Mouse (Mus musculus): ENCODE results near the gene Mpnd.
A peak's percentile ranks its signal among the peaks of the same experiment; 100 is the strongest.

The Mpnd gene

GRCm38 (mm10) chr17:56020400-56021084, 15.0 kb downstream of the Mpnd start:
- DNase-seq (ENCODE audit: low spot score) = no peak

DNA sequence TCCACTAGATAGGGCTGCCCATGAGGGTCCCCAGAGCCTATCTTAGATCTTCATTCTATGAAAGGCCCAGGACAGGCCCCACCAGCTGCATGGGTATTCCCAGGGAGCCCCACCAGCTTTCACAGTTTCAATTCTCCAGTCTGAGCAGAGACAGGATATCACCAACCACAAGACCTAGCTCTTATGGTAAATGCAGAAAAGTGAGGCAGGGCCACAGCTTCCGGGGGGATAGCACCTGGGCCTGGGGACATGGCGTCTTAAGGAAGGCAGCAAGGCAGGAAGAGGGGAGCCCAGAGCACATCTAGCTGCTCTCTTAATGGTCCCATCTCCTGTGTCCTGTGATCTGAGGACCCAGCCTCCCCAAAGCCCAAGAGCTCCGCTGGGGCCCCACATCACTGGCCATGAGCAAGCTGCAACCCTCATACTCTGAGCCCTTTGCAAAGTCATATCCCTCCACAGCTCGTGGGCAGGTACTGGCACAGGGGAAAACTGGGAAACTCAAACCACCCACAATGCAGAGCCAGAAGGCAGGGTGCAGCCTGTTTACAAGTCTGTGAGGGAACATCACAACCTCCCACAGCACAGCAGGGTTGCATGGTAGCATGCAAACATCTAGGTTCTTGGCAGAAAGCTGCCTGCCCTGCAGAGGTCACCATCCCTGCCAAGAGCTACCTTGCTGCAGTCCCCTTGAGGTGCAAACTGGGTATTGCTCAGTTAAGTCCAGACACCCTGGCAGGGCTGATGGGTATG, 15.8 kb downstream of the Mpnd start:
- DNase-seq (ENCODE audit: low spot score) = no peak

DNA sequence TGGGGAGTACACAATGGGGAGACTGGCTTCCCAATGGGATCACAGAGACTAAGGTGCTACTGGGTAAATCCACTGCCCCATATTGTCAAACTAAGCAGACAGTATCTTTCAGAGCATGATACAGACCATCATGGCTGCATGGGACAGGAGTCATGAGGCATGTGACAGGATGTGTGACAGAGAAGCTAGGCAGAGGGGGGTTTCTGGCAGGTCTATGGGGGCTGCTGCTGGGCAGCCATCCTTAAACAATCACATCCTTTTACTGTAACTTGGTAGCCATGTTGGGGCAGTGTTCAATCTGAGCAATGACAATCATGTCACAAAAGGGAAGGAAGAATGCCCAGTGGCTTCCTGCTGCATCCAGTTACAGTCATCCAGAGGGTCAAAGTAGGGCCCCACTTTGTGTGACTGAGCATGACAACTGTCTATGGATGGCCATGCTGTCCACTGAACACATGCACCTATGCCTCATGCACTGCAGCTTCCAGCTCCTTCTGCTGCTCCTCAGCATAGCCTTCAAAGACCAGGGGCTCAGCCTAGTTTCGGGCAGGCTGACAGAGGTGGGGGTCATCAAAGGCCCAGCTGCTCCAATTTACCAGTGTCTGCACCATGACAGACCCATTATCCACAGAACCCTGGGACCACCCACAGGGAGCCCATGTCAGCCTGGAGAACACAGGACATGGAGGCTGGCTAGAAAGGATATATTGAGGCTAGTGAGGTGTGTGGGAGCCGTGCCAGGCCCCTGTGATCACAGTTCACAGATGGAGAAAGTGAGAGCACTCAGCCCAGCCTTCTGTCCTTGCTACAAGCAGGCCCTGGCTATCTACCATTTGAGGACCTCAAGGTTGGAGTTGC, 16.8 kb downstream of the Mpnd start:
- no peak for DNase-seq (ENCODE audit: low spot score)

DNA sequence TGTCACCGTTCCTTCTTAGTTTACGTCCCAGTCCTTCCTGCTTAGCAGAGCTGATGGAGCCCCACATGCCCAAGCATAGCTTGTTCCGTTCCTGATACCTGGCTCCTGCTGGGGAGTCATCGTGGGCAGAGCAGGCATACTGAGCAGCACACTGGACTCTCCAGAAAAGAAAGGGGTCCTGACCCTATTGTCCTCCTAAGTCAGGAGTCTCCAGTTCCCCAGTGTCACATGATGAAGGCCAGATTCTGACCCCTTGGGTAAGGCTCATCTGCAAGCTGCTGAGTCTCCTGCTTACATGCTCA, 17.4 kb downstream of the Mpnd start:
- DNase-seq (ENCODE audit: low spot score) = no peak

GRCm38 (mm10) chr17:56023386-56023785, 17.9 kb downstream of the Mpnd start:
- DNase-seq (ENCODE audit: low spot score) = no peak

DNA sequence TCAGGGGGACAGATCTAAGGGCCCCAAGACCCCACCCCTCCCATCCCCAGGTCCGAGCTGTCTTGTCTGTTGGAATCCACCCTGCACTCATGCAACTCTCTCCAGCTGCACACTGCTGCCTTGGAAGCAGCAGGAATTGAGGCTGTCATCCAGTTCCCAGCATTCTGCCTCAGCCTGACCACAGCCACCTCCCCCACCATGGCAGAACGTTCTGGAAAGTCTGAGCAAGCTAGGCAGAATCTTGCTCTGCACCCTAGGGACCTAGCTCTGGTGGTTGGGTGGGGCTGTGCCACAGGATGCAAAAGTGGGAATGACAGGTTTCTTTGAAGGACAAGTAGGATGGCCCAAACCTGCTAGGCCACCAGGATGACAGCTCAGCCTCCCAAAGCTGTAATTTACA, 19.0 kb downstream of the Mpnd start:
- DNase-seq (ENCODE audit: low spot score) = no peak

GRCm38 (mm10) chr17:56024931-56025330, 19.4 kb downstream of the Mpnd start:
- no peak for DNase-seq (ENCODE audit: low spot score)

DNA sequence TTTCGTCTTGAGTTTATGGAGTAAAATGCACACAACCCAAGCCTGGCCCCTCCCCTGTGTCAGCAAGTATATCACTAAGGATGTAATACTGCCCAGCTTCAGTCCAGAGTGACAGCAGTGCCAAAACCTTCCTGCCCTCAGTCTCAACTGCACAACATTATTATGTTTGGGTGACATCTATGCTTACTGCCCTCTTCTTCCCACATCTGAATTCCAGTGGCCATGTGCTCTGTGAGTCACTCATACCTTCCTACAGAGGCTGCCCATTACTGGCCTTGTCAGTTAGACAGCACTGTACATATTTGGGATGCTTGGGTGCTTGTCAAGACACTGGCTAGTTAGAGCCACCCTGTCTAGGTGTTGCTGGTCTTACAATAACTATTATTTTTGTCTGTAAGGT, 20.8 kb downstream of the Mpnd start:
- DNase-seq (ENCODE audit: low spot score) = peak; percentile 65

- DNase-seq (ENCODE audit: low spot score) = no peak
These were observed 21.4 kb downstream of the Mpnd start for GRCm38 (mm10) chr17:56026881-56027280.

DNA sequence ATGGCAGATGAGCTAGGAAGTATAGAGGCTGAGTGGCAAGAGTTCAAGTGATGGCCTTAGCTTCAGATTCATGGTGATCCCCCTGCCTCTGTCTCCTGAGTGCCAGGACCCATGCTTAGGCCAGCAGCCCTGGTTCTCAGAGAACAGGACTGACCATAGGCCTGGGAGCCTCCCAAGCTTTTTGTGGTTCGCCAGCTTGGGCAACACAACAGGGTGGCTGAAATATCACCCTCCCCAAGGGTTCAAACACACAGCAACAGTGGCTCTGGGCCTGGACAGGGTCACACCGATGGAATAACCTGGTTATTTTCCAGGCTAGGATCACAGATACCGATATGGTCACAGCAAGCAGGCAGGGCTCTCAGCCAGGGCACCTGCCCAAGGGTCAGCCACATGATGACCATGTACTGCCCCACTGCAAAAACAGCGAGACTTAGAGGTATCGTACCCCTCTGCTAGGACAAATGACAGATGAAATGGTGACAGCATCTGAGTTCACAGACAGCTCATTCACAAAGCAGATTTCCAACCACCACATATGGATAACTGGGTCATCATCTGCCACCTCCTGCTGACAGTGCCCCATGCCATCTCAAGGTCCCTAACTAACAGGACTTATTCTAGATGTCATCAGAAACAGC, 22.4 kb downstream of the Mpnd start:
- no peak for DNase-seq (ENCODE audit: low spot score)

DNA sequence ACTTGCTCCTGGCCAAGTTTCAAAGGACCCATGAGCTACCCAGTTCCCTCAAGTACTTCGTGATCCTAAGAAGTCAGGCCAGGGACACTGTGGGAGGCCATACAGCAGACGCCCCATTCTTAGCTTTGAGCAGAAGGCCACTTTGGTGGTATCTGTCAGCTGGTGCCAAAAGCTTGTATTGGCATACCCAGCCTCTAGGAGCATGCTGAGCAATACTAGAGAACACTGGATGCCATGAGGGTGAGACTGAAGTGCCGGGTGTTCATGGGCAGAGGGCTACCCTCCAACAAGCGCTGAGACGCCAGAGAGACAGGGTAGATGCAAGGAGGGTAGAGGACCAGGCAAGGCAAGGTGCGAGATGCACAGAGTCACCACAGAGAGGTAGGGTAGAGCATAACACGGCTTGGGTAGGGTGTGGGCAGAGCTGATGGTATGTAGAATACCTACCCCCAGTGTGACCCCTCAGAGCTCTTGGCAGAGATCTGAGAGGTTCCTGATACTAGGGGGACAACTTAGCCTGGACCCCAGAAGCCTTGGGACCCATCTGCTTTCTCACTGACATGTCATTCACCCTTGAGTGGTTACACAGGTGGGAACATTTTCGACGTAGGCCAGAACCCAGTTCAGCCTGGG, 24.8 kb downstream of the Mpnd start:
- no peak for DNase-seq (ENCODE audit: low spot score)

- no peak for DNase-seq (ENCODE audit: low spot score)
These were observed 25.4 kb downstream of the Mpnd start for GRCm38 (mm10) chr17:56030919-56031318.

- no peak for DNase-seq (ENCODE audit: low spot score)
These were observed 25.9 kb downstream of the Mpnd start for GRCm38 (mm10) chr17:56031431-56031830.

DNA sequence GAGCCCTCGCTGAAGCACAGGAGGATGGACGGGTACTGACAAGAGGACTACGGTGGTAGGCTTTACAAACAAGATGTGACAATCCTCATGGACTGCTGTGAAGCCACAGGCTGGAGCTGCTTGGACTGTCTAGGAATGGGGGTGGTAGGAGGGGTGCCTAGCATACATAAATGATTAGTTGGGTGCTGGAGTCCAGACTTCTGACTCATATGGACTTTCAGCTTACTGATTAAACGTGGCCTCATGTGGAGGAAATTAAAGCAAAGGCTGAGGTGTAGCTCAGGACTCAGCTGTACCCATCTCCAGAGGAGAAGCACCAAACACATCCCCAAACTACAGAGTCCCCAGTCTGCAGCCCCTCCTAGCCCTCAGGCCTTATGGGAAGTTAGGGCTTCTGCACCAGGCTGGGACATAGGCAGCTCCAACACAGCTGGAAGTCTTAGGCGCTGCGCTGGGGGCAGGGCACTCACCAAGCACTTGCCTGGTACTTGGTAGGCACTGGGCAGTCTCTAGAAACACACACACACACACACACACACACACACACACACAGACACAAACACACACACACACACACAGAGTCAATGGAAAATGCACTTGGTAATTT, 26.7 kb downstream of the Mpnd start:
- DNase-seq (ENCODE audit: low spot score) = no peak

- no peak for DNase-seq (ENCODE audit: low spot score)
These were observed 27.3 kb downstream of the Mpnd start for GRCm38 (mm10) chr17:56032831-56033230.

DNA sequence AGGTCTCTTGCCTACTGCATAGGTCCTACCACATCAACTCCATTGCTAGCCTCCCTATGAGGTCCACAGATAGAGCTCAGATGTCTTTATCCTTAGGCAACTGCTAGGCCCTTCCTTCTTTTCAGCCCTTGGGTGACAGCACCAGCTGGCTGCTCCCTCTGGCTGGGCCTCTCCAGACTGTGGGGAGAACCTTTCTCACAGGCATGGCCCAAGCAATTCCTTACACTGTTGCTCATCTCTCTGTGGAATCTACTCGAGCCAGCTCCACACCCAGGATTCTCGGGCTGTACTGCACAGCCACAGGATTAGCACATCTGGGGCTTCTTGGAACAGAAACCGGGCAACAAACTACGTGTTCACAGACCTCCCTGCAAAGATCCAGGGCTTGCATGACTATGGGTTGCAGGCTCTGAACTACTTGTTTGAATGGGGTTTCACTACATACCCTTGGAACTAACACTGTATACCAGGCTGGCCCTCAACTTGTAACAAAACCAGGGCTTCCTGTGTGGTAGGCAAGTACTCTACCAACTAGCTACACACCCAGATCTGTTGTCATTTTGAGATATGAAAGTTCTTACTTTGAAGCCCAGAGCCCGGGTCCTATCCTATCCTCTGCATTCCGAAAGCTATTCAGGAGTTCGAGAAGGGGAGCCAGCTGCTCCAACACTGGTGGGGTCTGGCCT, 28.7 kb downstream of the Mpnd start:
- no peak for DNase-seq (ENCODE audit: low spot score)

DNA sequence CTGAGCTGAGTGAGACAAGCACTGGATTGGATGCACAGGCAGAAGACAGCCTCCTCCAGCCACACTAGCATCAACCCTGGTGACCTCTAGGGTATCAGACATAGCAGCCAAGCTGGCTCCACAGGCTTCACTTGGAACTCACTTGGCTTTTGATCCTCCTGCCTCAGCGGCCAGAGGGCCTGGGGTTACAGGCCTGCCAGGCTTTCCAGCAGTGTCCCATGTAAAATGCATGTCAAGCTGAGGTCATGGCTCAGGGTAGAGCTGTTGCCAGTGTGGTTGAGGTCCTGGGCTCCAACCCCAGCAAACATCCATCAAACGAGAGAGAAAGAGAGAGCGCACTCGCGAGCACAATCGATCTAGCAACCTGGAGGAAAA, 29.2 kb downstream of the Mpnd start:
- DNase-seq (ENCODE audit: low spot score) = no peak

GRCm38 (mm10) chr17:56035216-56035615, 29.7 kb downstream of the Mpnd start:
- DNase-seq (ENCODE audit: low spot score) = no peak

DNA sequence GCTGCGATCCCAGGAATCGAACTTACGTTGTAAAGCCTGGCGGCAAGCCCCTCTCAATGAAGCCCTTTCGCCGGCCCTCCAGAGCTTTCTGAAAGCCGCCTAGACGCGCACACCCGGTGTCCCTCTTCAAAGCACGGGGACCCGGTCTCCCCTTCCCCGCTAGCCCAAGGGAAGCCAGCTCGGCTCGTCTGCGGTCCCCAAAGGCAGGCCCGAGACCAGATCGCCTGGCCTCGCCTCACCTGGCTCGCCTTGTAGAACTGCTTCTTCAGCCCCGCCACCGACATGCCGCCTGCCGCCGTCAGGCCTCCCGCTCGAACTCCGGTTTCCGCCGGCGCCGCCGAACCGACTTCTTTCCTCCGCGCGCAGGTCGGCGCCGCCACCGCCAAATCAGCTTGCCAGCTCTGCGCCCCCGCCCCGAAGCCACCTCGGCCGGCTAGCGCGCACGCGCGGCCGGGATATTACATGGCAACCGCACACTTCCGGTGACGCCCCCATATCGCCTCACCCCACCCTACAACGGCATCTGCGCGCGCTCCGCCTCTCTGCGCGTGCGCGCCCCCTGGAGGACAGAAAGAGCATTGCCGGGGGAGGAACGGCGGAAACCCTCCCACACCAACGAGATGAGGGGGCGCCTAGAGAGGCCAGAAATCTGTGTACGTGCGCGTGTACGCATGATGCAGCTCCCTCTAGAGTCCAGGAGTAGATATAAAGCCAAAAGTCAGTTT, 30.8 kb downstream of the Mpnd start, which contains the start of gene Sh3gl1:
Sh3gl1 (minus strand) TSS at position 460 of the 725 bp plus-strand sequence.
- peak; percentile 99 for DNase-seq (ENCODE audit: low spot score)

DNA sequence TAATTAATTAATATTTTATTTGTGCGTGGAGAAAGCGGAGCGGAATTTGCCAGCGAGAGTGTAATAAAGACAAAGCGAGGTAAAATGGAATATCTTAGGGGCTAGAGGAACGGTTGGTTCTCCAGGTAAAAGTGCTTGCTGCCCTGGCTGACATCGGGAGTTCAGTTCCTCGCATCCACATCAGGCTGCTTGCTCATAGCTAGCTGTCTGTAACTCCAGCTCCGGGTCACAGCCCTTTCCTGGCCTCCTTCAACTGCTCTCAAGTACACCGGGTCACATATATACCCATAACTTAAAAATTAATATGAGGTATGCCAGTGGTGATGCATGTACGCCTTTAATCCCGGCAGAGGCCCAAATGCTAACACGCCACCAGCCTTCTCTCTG, 31.4 kb downstream of the Mpnd start:
- DNase-seq (ENCODE audit: low spot score) = no peak
